Mouse (Mus musculus) forebrain, embryonic 15.5 days (tissue): ENCODE results near the gene Dapp1. TPM values are rescaled to one million over a fixed set of nuclear protein-coding genes. Genes with fewer than 3 reads are reported as not detected.
A peak's percentile ranks its signal among the peaks of the same experiment; 100 is the strongest.
"Not testable (repeated sequence)": the region's sequence is repeated elsewhere in the genome, so short reads cannot be mapped to it uniquely, and the experiment has no call there.

Source experiments
- ATAC-seq: fragments of 200-750 bp; cut with Nextera tagmentation; replicated peaks from 2 replicates; pipeline ENCODE4 v1.8.0; 2017; ENCODE audit warnings: mild to moderate bottlenecking, moderate TSS enrichment, moderate library complexity
- H3K27ac ChIP-seq: fragments of 300-500 bp; sonication (generic); replicated peaks from 2 replicates; pipeline ENCODE4 v1.5.1; 2015; ENCODE audit warnings: mild to moderate bottlenecking, inconsistent platforms
- H3K27me3 ChIP-seq: fragments of 300-500 bp; sonication (generic); 2 replicates; pipeline ENCODE4 v1.6.1; 2015; ENCODE audit warnings: inconsistent platforms
- H3K36me3 ChIP-seq: fragments of 300-500 bp; sonication (generic); 2 replicates; pipeline ENCODE4 v1.6.1; 2015; ENCODE audit warnings: mild to moderate bottlenecking, inconsistent platforms
- H3K4me1 ChIP-seq: fragments of 300-500 bp; sonication (generic); 2 replicates; pipeline ENCODE4 v1.6.1; 2015; ENCODE audit warnings: inconsistent platforms
- H3K4me2 ChIP-seq: fragments of 300-500 bp; sonication (generic); replicated peaks from 2 replicates; pipeline ENCODE4 v1.6.1; 2015; ENCODE audit warnings: mild to moderate bottlenecking, inconsistent platforms
- H3K4me3 ChIP-seq: fragments of 300-500 bp; sonication (generic); 2 replicates; pipeline ENCODE4 v1.5.1; 2015; ENCODE audit warnings: mild to moderate bottlenecking, inconsistent platforms
- H3K9ac ChIP-seq: fragments of 300-500 bp; sonication (generic); replicated peaks from 2 replicates; pipeline ENCODE4 v1.6.1; 2015; ENCODE audit warnings: mild to moderate bottlenecking, inconsistent platforms
- H3K9me3 ChIP-seq: fragments of 300-500 bp; sonication (generic); 2 replicates; pipeline ENCODE4 v1.6.1; 2016; ENCODE audit warnings: inconsistent platforms
- WGBS: fragments of 180-500 bp; shearing (Covaris S2); methylation state at CpG from one replicate; pipeline ENCODE4 v1.1.7; 2015; ENCODE audit warnings: mixed read lengths; 5-methylcytosine and 5-hydroxymethylcytosine counted together
- polyA plus RNA-seq: library from polyadenylated mRNA; unstranded; fragments of >200 nt; fragmentation: Nextera tagmentation; extraction: Ambion mirVana; gene quantifications from 2 replicates; pipeline ENCODE4 v1.2.1, GENCODE M21; 2015

The Dapp1 gene
- polyA plus RNA-seq, 1 experiment from 2014 or later, result 4.3 TPM

DNA sequence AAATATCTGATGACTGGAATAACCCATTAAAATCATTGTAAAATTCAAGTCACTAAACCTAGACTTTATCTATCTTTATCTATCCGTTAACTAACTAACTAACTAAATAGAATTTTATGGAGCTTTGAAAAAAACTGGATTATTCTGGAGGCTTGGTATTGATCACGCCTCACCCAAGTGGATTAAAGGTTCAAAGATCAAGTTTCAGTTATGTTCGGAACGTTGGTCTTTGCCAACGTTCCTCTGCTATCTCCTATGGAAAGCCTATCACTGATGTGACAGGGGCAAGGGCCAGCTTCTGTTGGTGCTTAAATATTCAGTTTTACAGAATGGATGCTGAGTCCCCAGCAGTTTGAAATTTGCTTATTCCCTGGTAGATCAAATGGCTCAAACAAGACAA, 3.1 kb downstream of the Dapp1 start:
- 67% methylated on average over 5 of the region's 5 CpGs for WGBS
- Histone ChIP-seq H3K4me1 (peaks cover 18% of the 10 kb centered on the region), H3K4me3 (no peak overlapping the region)

DNA sequence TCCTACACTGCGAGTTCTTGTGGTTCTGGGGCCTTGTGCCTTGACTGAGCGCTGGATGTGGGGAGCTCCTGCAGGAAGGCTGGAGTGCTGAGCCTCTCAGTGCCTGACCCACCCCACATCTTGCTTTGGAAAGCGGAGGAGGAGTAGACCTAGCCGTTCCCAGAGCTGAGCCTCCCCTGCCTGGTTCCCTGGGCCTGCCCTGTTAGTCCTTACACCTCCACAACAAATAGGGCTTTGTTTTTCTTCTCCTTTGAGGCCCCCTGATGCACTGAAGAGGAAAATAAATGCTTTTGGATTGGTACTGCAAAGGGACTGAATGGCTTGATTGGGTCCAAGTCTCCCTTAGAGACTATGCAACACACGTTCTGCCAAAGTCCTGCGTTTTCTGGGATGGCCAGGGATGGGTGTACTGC, 3.7 kb downstream of the Dapp1 start:
- Histone ChIP-seq H3K9me3 (no peaks in the 10 kb centered on the region), H3K4me3 (no peak overlapping the region), H3K27ac (peak overlapping the region; percentile 74), H3K4me1 (peaks cover 18% of the 10 kb centered on the region), H3K36me3 (no peaks in the 10 kb centered on the region), H3K27me3 (no peaks in the 10 kb centered on the region), H3K9ac (no peak overlapping the region), H3K4me2 (no peak overlapping the region)
- peak; percentile 86 for ATAC-seq
- 11% methylated on average over 6 of the region's 6 CpGs for WGBS

More for the DNA sequence above, 3.1 kb downstream of the Dapp1 start:
- no peak for ATAC-seq
- Histone ChIP-seq H3K27me3 (no peaks in the 10 kb centered on the region), H3K27ac (no peak overlapping the region), H3K36me3 (no peaks in the 10 kb centered on the region), H3K9me3 (no peaks in the 10 kb centered on the region), H3K9ac (no peak overlapping the region), H3K4me2 (no peak overlapping the region)

DNA sequence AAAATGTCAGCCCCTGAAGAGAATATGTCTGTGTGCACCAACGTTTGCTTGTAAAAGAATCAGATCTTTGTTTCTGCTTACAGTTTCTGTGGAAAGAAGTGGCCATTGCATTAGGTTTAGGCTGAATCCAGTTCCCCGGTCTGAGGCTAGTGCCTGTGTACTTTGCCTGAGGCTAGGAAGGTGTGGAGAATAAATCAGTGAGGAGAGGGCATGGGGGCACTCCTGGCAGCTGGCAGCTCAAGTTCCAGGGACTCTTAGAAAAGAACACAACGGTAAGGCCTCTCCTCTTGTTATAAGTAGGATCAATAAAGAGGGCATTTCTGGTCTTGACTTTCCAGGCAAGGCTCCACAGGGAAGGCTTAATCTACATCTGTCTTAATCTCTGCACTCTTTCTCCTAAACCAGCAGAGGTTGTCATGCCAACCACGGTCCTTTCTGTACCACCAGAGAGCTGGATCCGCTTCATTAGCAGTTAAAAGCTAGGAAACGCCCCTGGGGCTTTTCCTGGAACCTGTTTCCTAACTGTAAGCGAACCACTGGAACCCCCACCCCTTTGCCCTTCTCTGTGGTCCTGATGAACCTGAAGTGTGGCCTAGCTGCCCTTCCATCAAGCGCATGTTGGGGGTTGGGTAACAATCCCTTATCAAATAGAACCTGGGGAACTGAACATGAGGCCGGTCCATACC, 4.3 kb downstream of the Dapp1 start:
- Histone ChIP-seq H3K9me3 (no peaks in the 10 kb centered on the region), H3K27me3 (no peaks in the 10 kb centered on the region), H3K9ac (no peak overlapping the region), H3K27ac (peak overlapping the region; percentile 74), H3K36me3 (no peaks in the 10 kb centered on the region), H3K4me2 (no peak overlapping the region), H3K4me3 (no peak overlapping the region), H3K4me1 (peaks cover 18% of the 10 kb centered on the region)
- peak; percentile 71 for ATAC-seq
- WGBS, result 14% methylated on average over 9 of the region's 9 CpGs

DNA sequence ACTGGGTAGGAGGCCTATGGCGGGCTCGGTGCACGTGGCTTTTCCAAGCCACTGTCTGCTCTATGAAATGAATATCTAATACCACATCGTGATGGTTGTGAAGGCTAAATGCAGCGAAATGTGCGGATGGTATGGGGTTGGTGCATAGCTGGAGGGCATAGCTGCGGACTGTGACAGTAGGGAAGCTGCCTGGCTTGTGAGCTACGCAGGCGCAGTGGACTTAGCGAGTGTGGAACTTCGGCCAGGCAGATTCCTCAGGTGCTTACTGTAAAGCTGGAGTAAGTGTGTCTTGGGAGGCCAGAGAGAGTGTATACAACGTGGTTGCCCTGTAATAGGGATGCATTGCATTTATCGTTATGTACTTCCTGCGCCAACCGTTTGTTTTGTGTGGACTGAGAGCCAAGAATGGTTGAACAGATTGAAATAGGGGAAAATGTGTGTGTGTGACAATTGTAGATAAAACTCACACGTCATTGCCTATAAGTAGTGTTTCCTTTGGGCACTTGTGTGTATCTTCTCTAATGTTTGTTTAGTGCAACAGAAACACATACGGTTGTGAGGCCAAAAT, 5.4 kb downstream of the Dapp1 start:
- WGBS, result 90% methylated on average over 17 of the region's 17 CpGs
- peaks cover 15% of the 10 kb centered on the region for H3K4me1 ChIP-seq
- H3K9ac ChIP-seq, result no peak overlapping the region
- no peak overlapping the region for H3K27ac ChIP-seq
- H3K9me3 ChIP-seq, result no peaks in the 10 kb centered on the region
- H3K36me3 ChIP-seq, result no peaks in the 10 kb centered on the region
- no peak overlapping the region for H3K4me2 ChIP-seq
- H3K27me3 ChIP-seq, result no peaks in the 10 kb centered on the region
- no peak for ATAC-seq
- H3K4me3 ChIP-seq, result no peak overlapping the region

DNA sequence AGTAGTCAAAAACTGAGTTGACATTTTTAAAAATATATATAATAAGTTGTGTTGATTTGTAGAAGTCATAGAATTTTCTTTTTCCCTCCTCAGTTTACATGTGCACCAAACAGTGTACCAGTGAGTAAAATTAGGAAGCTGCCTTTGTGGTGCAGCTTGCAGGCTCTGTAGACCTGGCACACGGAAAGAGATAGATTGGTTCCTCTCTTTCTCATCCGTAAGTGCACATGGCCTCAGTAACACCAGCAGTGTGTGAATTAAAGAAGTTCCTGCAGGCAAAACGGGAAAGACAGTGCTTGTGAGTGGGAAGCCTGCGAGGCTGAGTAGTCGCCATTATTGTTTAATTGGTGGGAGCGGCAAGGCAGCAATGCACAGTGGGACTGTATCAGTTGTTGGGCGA, 5.9 kb downstream of the Dapp1 start:
- Histone ChIP-seq H3K4me3 (no peak overlapping the region), H3K9ac (no peak overlapping the region), H3K9me3 (no peaks in the 10 kb centered on the region), H3K4me2 (no peak overlapping the region), H3K27ac (no peak overlapping the region), H3K4me1 (peaks cover 15% of the 10 kb centered on the region), H3K36me3 (no peaks in the 10 kb centered on the region), H3K27me3 (no peaks in the 10 kb centered on the region)
- 78% methylated on average over 7 of the region's 7 CpGs for WGBS
- no peak for ATAC-seq

DNA sequence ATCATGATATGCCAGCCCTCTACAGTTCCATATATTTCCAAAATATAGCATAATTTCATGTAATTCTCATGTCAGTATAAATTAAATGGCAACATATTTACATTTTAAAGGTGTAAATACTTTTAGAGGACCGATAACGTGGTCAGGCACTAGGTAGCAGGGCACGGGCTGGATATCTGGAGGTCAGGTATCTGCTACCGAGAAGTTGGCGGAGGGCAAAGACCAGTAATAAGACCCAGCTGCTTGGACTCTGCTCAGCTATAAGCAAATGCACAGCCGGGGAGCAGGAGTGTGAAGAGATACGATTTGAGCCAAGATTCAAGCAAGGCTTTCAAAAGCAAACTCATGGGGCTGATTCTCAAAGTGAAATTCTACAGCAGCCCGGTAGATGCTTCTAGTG, 7.0 kb downstream of the Dapp1 start:
- Histone ChIP-seq H3K27ac (no peak overlapping the region), H3K9me3 (no peaks in the 10 kb centered on the region), H3K36me3 (no peaks in the 10 kb centered on the region), H3K9ac (no peak overlapping the region), H3K4me3 (no peak overlapping the region), H3K27me3 (no peaks in the 10 kb centered on the region), H3K4me2 (no peak overlapping the region), H3K4me1 (peaks cover 15% of the 10 kb centered on the region)
- no peak for ATAC-seq
- WGBS, result 84% methylated on average over 8 of the region's 8 CpGs

DNA sequence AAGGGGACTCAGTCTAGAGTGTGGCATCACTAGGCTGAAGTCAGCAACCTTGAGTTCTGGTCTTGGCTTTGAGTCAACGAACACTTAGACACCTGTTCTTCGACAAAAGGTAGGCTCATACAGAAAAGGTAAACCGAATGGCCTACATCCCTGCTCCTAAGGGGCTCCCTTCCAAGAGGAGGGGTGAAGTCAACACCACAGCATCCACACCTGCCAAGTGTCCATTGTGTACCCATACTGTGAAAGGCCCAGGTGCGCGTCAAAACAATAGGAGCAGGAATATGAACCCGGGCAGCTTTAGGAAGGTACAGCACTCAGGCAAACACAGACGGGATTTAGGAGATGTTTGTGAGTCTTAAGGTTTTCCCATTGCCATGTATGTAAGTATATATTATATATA, 8.4 kb downstream of the Dapp1 start:
- H3K4me2 ChIP-seq, result no peak overlapping the region
- peaks cover 15% of the 10 kb centered on the region for H3K4me1 ChIP-seq
- no peaks in the 10 kb centered on the region for H3K36me3 ChIP-seq
- H3K9ac ChIP-seq, result no peak overlapping the region
- no peak overlapping the region for H3K27ac ChIP-seq
- no peaks in the 10 kb centered on the region for H3K27me3 ChIP-seq
- H3K4me3 ChIP-seq, result no peak overlapping the region
- H3K9me3 ChIP-seq, result no peaks in the 10 kb centered on the region
- WGBS, result 90% methylated on average over 7 of the region's 7 CpGs
- ATAC-seq, result no peak

DNA sequence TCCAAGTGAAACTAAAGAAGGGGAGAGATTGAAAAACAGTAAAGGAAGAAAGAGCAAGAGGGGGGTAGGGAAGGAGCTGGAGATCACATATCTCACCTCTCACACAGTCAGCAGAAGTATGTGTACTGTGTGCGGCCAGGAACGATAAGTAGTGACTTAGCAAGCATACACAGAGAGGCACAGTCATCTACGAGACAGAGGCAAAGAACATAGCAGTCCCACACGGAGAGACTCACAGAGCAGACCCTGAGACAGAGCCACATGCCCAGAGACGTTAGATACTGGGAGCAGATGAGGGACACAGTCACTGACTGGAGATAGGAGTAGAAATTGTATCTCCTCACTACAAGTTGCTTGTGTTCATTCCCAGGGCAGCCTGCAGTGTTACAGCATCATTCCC, 9.1 kb downstream of the Dapp1 start:
- no peaks in the 10 kb centered on the region for H3K27me3 ChIP-seq
- H3K27ac ChIP-seq, result no peak overlapping the region
- no peaks in the 10 kb centered on the region for H3K9me3 ChIP-seq
- no peak for ATAC-seq
- H3K36me3 ChIP-seq, result no peaks in the 10 kb centered on the region
- H3K4me2 ChIP-seq, result no peak overlapping the region
- no peak overlapping the region for H3K9ac ChIP-seq
- no peak overlapping the region for H3K4me3 ChIP-seq
- WGBS, result 88% methylated on average over 5 of the region's 5 CpGs
- H3K4me1 ChIP-seq, result peaks cover 10% of the 10 kb centered on the region

DNA sequence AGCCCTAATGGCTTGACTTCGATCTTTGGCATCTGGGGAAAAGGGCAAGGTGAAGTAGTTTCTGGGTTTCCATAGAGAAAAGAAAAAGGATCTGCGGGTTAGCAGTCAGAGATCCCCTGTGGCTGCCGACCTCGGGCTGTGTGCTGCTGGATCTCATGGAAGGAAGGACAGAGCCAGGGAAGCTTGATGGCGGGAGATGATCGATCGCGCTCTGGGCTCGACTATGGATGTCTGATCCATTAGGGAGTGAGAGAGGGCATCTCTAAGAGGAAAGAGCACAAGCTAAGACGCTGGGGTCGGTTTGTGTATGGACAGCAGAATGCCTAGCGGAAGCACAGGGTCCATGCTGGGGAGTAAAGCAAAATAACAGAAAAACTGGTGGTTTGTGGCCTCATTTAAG, 11.4 kb downstream of the Dapp1 start:
- H3K4me1 ChIP-seq, result peaks cover 5% of the 10 kb centered on the region; the same call in 1 of the 2 replicates
- ATAC-seq, result no peak
- peak overlapping the region; percentile 27 for H3K4me3 ChIP-seq

DNA sequence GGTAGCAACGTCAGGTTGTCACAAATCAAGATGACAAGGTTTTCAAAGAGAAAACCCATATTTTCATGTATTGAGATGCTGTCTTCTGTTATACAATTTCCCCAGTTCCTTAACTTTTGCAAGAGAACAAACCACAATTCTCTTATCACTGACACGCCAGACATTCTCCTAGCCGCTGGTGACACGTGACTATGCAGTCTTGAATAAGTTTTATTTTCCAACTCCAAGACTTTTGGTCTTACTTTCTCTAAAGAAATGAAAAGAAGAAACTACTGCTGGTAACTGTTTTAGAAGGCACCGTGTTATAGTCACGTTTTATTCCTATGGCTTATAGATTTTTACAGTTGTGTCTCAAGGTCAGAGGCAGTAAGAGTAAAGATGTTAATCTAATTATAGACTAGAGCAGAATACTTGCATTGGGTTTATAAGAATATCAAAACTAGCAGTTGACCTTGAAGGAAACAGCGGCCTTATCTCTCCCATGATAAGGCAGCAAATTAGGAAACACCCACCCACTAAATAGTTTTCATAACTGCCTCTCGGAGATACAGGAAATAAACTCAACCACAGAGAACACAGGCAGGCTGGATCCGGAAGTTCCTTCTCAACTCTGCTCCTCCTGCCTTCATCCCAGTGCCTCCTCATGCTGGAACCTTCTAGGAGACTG, 12.4 kb downstream of the Dapp1 start:
- no peak overlapping the region for H3K9ac ChIP-seq
- H3K4me3 ChIP-seq, result no peak overlapping the region
- H3K4me1 ChIP-seq, result no peaks in the 10 kb centered on the region
- H3K4me2 ChIP-seq, result no peak overlapping the region
- 91% methylated on average over 9 of the region's 9 CpGs for WGBS
- H3K9me3 ChIP-seq, result no peaks in the 10 kb centered on the region
- no peak for ATAC-seq
- no peaks in the 10 kb centered on the region for H3K27me3 ChIP-seq
- no peaks in the 10 kb centered on the region for H3K36me3 ChIP-seq
- H3K27ac ChIP-seq, result no peak overlapping the region

More for the DNA sequence above, 11.4 kb downstream of the Dapp1 start:
- Histone ChIP-seq H3K9ac (no peak overlapping the region), H3K27ac (no peak overlapping the region), H3K36me3 (no peaks in the 10 kb centered on the region), H3K27me3 (no peaks in the 10 kb centered on the region), H3K9me3 (no peaks in the 10 kb centered on the region), H3K4me2 (peak overlapping the region; percentile 20; the same call in 1 of the 2 replicates)
- 47% methylated on average over 12 of the region's 12 CpGs for WGBS

DNA sequence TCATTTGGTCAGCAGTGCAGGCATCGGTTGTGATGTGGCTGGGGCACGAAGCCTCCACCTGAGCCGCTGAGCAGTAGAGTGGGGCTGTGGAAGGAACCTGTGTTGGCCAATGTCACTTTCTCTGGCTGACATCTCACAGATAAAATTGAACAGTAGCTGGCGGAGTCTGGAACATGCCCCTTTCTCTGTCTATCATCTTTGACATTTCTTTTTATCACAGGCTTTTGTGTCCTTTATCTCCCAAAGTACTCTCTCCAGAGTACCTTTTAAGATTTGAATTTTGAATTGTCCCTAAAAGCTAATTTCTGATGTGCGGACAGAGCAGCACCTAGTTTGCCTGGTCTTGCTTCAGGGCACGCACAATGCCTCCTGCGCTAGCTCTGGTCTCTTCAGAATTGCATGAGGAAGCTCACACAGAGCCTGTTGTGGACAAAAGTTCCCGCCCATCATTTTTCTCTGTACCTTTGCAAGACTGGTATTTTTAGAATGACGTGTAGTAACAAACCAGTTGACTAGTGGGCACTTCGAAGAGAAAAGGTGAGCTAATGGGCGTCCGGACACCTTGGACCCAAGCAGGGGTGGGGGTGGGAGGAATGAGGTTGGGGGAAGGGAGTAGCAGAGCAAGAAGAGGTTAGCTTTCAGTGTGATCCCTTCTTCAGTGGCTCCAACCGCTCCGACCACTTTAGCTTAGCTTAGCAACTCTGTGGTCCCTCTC, 13.1 kb downstream of the Dapp1 start:
- Histone ChIP-seq H3K9me3 (no peaks in the 10 kb centered on the region), H3K4me3 (no peak overlapping the region), H3K36me3 (no peaks in the 10 kb centered on the region), H3K4me2 (no peak overlapping the region), H3K27ac (no peak overlapping the region), H3K9ac (no peak overlapping the region), H3K4me1 (no peaks in the 10 kb centered on the region), H3K27me3 (no peaks in the 10 kb centered on the region)
- 91% methylated on average over 14 of the region's 14 CpGs for WGBS
- no peak for ATAC-seq

DNA sequence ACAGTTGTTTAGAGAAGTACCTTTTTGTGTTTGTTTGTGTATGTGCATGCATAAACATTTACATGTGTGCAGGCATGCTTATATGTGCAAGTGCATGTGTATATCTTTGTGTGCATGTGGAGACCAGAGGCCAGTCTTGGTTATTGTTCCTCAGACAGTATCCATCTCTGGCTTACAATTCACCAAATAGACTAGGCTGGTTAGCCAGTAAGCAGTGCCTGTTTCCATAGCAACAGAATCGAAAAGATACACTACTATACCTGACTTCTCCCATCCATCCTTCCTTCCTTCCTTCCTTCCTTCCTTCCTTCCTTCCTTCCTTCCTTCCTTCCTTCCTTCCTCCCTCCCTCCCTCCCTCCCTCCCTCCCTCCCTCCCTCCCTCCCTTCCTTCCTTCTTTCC, 17.3 kb downstream of the Dapp1 start:
- not testable (repeated sequence) for H3K4me2 ChIP-seq, H3K4me3 ChIP-seq, H3K9me3 ChIP-seq, H3K4me1 ChIP-seq, ATAC-seq, H3K36me3 ChIP-seq, H3K9ac ChIP-seq, H3K27me3 ChIP-seq, H3K27ac ChIP-seq
- 65% methylated on average over 1 of the region's 1 CpGs for WGBS
